Mouse (Mus musculus): ENCODE results near the gene 4933428G20Rik. TPM values are rescaled to one million over a fixed set of nuclear protein-coding genes. Genes with fewer than 3 reads are reported as not detected.

The 4933428G20Rik gene
- total RNA-seq (2022) = not detected

DNA sequence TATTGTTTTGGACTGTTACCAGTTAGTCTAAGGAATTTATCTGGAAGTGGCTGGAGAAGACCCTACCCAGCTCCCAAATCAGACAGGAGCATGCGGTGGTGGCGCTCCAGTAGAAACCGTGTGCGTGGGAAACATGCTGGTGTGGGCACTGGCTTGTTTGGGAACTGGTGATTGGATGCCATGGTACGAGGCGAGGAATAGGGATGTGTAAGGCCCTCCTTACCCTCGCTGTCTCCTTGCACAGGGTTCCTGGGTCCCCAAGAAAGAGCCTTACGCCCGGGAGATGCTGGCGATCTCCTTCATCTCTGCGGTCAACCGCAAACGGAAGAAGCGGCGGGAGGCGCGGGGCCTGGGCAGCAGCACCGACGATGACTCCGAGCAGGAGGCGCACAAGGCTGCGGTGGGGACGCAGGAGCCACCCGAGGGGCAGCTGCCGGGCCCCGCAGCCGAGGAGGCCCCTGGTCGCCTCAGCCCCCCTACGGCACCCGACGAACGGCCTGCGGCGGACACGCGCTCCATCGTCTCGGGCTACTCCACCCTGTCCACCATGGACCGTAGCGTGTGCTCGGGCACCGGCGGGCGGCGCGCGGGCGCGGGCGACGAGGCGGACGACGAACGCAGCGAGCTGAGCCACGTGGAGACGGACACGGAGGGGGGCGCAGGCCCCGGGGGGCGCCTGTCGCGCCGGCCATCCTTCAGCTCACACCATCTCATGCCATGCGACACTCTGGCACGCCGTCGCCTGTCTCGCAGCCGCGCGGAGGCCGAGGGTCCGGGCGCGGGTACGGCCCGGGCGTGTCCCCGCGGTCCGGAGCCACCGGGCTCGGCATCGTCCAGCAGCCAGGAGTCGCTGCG is at the start of gene 4933428G20Rik:
TSS of gene 4933428G20Rik (minus strand) at position 476 of the 855 bp plus-strand sequence.
- no peak for DNase-seq (ENCODE audit: low spot score in 2 of 2)

DNA sequence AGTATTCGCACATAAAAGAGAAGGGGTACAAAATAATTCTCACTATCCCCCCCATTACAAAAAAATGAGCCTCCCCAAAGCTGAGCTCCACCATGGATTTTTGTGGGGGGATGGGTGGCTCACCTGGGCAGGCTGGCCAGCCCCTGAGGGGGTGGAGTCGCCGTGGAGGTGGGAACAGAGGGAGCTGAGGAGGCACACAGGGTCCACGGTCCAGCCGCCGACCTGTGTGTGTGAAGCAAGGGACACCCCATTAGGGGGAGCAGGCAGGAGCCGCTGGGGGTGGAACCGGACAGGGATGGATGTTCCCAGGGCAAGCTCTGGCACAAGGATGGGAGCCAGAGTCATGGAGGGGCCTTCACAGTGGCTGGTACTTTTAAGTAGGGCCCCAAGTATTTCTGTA is 48.6 kb upstream of the 4933428G20Rik start:
- no peak for DNase-seq (ENCODE audit: low spot score in 2 of 2)

DNA sequence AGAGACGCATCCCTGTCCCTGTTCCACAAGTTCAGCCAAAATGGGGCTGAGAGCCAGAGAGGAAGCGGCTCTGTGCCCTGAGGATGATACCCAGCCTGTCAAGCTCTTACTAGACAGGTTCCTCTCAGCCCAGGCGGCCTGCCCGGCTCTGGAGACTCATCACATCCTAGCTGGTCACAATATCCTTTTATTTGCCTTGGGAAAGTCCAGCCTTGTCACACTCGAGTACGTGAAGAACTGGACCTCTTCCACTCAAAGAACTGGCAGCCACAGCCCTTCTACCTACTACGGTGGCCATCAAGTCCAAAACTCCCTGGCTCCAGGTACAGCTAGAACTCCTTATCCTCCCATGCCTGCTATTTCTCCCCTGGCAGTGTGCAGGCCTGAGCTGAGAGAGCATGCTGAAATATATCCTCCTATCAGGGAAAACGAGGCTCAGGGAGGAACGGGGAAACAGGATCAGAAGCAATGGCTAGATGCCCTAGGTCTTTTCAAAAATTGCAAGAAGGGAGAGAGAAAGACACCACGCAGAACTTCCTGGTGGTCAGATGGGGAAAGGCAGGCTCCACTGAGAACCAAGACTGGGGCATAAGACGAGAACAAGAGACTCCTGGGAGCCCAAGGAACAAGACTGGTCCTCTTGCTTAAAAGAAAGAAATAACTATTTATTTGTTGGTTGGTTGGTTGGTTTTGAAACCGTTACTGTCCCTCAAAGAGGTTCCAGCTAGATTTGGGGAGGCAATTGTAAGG is 48.0 kb upstream of the 4933428G20Rik start:
- DNase-seq (ENCODE audit: low spot score in 2 of 2) = no peak

DNA sequence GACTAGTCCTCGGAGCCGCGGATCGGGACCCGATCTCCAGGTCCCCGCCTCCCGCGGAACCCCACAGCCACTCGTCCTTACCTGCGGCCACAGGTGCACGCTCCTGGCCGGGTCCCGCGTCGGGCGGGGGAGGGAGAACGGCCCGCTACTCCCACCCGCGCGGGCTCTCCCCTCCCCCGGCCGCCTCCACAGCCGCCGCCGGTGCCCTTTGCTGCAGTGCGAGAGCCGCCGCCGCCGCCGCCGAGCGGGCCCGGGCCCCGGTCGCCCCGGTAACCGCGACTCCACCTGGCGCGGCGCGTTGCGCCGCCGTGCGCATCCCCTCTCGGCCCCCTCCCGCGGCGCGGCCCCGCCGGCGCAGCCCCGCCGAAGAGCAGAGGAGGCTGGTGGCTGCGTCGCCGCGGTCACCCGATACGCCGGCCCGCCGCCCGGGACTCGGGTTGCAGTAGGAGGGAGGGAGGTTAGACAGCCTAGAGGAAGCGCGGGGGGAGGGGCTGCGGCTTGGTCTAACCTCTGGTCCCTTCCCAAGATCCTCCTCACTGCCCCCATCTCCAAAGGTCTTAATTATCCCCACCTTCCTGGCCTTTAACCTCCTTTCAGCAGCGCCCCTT is 46.8 kb upstream of the 4933428G20Rik start:
- peak; percentile 33 to 60 for DNase-seq (ENCODE audit: low spot score in 2 of 2)

DNA sequence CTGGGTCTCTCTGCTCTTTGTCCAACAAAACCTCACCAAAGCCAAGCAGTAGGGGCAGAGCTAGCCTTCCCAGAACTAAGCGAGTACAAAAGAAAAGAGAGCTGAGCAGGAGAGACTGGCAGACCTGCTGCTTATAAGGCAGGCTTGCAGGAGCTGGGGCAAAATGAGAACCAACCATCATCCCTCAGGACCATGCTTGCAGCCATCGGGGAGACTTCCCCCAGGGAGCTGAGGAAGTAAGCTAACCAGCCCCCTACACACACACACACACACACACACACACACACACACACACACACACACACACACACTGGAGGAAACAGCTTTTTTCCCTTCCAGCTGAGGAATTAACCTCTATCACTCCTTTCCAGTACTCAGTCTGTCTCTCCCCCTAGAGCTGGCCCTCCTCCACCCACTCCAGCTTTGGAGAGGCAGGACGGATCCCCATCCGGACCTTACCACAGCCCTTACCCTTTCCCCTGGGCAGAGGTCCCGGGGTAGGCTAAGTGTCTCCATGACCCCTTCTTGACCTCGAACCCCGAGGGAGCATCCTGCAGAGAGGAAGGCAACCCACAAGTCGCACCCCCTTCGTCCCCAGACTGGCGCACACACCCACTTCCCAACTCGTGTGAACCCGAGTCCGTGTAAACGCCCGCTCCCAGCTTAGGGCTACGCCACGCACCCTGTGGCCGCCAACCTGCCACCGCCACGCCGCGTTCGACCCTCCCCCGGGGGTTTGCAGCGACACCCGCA is 45.8 kb upstream of the 4933428G20Rik start:
- DNase-seq (ENCODE audit: low spot score in 2 of 2) = no peak

DNA sequence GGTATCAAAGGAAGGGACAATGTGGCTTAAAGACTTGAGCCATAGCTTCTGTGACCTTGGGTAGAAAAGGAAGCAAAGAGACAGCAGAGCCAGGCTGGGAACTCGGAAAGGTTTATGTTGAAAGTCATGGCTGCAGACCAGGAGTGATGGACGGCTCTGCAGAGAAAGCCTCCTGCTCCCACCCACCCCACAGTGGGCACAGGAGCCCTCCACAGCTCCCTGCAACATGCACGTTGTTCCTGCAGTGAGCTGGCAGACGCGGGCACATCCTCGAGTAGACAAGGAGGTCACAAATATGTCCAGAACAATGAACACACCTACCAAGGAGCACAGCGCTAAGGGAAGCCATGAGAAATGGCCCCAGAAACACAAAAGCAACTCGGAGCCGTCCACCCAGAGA is 43.7 kb upstream of the 4933428G20Rik start:
- DNase-seq (ENCODE audit: low spot score in 2 of 2) = no peak

DNA sequence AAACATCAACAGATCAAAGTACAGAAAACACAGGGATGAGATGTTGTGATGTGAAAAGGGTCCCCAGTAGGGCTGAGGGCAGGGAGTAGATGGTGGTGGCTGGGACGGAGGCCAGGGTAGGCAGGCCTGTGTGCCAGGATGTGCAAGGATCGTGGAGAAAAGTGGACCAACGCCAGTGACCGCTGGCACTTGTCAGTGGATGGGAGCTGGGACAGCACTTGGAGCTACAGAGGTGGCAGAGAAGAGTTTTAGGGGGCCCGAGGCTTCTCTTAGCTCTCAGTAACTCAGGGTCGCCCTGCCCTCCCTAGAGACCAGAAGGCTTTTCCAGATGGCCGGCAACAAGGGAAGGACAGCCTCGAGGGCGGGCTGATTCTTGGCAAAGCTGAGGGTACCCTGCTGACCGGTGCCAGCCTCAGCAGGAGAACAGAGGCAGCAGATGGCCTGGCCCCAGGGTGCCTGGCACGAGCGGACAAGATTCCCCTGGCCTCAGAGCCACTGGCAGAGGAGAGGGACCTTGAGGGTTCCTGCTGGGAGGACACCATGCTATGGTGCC is 43.1 kb upstream of the 4933428G20Rik start:
- DNase-seq (ENCODE audit: low spot score in 2 of 2) = no peak

DNA sequence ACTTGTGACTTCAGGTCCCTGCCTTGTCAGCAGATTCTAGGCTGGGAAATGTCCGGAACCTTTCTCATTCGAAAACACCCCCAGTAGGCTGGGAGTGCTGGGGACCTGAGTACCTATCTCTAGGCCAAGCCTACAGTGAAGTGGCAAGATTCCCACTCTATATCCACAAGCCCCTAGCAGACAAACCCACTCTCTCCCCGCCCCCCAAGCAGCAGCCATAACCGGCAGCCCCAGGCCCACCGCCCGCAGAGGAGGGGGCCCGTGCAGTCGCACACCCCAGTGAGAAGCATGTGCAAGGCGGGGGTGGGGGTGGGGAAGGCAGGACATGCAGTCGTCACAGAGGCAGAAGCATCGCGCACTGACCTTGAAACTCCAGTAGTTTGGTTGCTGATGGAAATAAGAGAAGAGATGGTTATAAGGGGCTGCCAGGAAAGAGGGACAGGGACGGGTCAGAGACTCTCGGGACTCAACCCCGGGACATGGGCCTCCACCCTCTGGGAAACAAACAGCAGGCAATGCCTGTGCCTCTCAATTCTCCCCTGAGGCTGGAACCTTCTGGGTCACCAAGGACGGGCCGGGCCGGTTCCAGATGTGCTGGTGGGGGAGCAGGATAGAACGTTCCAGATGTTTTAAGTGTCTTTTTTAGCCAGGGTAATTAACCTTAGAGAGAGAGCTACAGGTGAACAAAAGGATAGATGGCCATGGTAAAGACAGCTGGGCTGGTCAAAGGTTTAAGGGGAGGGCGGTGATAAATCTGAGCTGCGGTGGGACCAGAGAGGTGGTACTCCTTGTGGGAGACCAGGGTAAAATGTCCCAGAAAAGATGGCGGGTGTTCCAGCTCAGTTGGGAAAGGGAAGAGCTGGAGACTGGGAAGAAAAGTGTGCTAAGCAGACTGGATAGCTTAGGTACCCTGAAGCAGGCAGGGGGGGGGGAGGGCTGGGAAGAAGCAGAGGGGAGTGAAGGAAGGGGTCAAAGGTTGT is 42.3 kb upstream of the 4933428G20Rik start:
- DNase-seq (ENCODE audit: low spot score in 2 of 2) = no peak

DNA sequence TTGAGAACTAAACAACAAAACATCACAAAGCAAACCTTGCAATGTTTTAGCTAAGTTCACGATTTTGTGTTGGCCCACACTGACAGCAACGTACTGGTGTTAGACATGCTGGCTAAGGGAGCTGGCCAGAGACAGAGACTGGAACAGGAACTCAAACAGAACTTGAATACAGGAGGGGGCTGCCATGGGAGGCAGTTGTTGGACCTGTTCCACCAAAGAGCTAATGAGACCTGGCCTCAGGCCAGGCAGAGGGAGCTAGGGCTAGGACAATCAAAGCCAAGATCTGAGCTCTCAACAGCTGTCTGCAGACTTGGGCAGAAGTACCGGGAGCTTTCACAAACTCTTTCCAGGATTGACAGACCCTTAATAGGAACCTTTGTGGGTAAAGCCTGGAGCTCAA is 40.5 kb upstream of the 4933428G20Rik start:
- DNase-seq (ENCODE audit: low spot score in 2 of 2) = no peak

DNA sequence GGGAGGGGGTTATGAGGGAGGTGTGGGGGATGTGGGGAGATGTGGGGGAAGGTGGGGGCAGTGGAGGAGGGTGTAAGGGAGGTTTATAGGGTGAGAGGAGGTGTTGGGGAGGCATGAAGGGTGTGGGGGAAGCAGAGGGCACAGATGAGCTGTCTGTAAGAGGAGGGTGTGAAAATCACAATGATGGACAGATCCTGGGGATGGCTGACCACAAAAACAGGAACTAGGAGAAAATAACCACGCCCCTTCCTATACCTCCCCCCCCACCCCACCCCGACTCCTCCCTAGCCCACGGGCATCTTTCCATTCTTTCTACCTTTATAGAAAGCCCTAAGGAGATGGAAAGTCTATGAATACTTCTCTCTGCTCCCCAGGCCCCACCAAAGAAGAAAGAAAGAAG is 40.0 kb upstream of the 4933428G20Rik start:
- no peak for DNase-seq (ENCODE audit: low spot score in 2 of 2)

DNA sequence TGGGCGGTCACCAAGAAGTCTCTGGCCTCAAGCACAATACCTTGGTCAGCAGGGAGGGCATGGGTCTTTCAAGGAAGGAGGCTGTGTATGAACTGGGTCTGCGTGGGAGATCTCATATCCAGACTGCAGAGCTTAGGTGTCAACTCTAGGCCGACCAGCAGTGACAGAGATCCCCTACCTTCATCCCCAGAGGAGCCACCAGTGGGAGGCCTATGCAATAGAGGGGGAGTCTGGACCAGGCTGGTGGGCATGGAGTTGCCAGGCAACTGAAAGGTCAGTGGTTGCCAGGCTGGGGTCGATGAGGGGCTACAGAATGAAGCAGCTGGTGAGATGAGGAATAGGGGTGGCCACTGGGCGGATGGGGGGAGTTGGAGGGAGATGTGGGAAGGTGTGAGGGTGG is 39.5 kb upstream of the 4933428G20Rik start:
- DNase-seq (ENCODE audit: low spot score in 2 of 2) = no peak

DNA sequence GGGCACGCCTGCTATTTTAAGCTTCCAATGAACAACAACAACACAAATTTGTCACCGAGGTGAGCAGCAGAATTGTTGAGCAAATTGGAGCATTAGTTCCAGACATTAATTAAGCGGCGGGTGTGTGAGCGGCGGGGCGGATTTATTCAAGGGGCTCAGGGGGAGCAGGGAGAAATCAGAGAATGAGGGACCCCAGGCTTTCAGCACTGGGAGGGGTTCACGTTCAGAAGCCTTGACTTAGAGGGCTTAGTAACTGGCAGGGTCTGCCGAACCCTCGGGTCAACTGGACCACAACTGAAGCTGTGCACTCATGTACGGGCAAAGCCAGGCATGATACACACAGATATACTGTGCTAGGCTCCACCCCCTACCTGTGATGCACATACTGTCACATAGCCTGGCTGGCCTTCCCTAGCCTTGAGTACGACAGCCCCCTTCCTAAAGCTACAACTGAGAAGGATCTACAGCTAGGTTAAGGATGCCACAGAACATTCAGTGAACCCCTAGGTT is 37.5 kb upstream of the 4933428G20Rik start:
- DNase-seq (ENCODE audit: low spot score in 2 of 2) = no peak

DNA sequence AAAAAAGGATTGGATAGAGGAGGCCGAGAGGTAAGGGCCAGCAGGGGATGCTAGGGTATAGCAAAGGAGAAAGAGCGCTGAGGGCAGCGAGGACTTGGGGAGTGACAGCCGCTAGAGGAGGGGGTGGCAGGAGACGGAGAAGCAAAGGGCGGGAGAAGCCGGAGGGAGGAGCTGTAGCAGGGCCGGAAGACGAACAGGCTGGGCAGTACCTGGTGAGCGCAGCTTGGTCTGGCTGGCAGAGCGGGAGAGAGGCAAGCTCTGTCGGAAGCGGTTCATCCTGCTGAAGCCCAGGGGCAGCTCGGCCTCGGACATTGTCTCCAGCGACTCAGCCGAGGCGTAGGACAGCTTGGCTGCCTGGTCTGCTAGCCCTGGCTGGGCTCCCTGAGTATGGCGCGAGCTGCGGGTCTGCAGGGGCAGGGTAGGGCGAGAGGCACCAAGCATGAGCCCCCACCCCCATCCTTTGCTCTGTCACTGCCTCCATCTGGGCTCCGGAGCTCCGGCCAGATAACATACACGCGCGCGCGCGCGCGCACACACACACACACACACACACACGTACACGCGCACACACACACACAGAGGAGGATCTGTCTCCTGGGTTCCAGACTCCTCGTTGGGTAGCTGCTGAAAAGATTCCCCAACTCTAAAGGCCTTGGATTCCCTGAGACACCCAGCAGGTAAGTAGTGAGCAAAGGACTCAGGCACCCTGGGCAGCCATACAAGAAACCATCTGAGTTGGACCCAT is 36.9 kb upstream of the 4933428G20Rik start:
- DNase-seq (ENCODE audit: low spot score in 2 of 2) = no peak

DNA sequence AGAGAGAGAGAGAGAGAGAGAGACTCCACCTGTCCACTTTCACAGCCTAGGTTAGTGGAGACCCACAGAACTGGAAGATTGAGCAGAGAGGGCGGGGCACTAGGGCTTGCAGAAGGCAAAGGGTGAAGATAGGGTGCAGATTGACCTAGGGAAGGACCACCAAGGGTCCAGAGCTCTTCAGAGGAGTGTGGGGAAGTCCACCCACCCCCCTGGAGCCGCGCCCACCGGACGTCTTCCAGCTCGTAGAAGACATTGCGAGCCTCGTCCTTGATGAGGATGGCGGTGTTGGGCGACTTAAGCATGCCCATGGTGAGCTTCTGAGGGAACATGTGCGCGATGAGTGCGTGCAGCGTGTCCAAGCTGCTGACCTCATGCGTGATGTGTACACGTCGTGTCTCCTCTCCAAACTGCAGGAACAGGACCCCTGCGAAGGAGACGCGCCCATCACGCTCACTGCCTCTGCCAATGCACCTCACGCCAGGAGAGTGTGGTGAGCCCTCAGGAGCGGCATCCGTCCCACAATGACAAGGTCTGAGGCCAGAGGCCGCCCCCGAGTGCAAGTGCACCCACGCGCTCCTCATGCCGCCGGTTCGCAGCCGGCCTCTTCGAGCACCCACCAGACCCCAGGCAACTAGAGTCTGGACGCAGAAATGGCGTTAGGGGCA is 36.1 kb upstream of the 4933428G20Rik start:
- no peak for DNase-seq (ENCODE audit: low spot score in 2 of 2)

DNA sequence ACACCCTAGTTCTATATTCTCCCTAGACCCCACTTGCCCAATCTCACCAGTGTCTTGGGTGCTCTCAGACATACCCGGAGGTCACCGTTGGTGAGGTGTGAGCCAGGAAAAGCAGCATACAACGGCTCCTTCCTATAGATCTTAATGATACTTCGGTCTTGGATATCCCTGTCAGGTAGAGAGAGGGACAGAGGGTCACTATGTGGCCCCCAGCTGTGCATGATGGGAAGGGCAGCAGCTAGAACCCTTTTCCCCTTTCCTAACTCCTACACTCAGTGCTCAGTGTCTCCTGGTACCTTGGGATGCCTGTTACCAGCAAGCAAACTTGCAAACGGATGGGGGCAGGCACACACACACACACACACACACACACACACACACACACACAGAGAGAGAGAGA is 35.5 kb upstream of the 4933428G20Rik start:
- no peak for DNase-seq (ENCODE audit: low spot score in 2 of 2)

DNA sequence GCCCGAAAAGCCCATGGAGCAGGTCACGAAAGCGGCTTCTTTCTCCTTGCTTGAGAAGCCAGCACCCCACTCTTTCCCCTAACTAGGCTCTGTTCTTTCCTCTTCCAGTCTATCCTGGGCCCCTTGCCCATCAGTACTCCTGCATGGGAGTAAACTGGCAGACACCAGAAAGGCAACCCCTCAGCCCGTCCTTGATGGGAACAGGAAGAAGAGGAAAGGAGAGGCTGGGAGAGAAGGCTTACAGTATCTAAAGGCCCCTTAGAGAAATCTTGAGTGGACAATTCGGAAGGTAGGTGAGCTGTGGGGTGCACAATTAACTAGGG is 35.1 kb upstream of the 4933428G20Rik start:
- DNase-seq (ENCODE audit: low spot score in 2 of 2) = no peak

DNA sequence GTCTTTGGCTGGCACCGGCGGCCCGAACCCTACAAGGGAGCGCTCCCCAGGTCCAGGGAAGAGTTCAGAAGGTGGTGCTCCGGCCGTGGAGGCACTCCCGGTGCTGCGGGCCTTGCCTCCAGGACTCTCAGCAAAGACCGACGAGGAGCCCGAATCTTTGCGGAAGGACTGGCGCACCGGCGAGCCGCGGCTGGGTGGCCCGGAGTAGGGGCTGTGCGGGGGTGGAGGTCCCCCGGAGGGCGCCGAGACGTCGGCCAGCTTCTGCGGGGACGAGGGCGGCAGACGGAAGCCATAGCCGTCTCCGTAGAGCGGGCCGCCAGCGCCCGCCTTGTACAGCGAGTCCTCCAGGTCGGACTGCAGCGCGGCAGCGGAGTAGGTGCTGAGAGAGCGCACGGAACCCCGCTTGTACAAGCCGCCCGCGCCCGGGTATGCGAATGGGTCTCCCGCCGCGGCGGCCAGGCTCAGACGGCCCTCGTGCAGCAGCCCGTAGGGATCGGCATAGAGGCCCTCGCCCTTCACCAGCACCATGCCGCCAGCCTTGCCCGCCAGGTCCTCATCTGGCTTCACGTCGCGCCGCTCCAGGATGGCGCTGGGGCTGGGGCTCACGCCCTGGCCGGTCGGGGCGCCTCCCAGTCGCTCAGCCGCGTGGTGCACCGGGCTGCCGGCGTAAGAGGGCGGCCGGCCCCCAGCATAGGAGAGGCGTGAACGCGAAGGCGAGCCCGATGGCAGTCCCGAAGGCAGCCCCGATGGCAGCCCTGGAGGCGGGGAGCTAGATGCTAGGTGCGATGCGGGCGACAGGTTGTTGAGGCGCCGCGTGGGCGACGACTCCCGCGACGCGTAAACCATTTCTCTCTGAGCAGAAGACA is 34.5 kb upstream of the 4933428G20Rik start:
- no peak for DNase-seq (ENCODE audit: low spot score in 2 of 2)

DNA sequence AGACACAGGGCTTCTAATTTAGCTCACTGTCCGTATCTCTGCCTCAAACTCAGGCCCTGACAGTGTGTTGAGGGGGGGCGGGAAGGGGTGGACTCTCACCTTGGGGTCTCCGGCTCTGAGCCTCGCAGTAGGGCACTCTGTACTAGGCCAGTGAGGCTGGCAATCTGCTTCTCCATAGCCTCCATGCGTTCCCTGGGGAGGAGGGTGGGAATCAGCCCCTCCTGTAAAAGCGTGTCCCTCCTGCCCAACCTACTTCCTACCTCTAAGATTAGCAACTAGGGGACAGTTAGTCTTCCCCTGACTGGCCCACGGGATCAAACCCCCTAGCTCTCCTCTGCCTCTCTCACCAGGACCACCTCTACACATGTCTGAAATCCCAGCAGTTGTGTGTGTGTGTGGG is 33.5 kb upstream of the 4933428G20Rik start:
- DNase-seq (ENCODE audit: low spot score in 2 of 2) = no peak
